Mouse (Mus musculus) macrophage (primary cell): ENCODE results near the gene Qsox2. TPM values are rescaled to one million over a fixed set of nuclear protein-coding genes. Genes with fewer than 3 reads are reported as not detected.

Experiments used
- H3K27ac ChIP-seq: fragments of 350-480 bp; formaldehyde crosslinking; 2 replicates; pipeline ENCODE4 v1.9.0; 2021
- H3K36me3 ChIP-seq: fragments of 350-480 bp; formaldehyde crosslinking; 2 replicates; pipeline ENCODE4 v1.9.0; 2021; ENCODE audit errors: inconsistent target
- H3K4me3 ChIP-seq: fragments of 350-480 bp; formaldehyde crosslinking; 2 replicates; pipeline ENCODE4 v1.9.0; 2021; ENCODE audit errors: inconsistent target
- H3K79me2 ChIP-seq: fragments of 350-480 bp; formaldehyde crosslinking; 2 replicates; pipeline ENCODE4 v1.9.0; 2021; ENCODE audit errors: inconsistent target
- WGBS: methylation state at CpG from one replicate; pipeline ENCODE4 v1.1.7; 2026; ENCODE audit warnings: inconsistent platforms; ENCODE audit not compliant: missing documents; 5-methylcytosine and 5-hydroxymethylcytosine counted together
- polyA plus RNA-seq: library from polyadenylated mRNA; stranded (reverse); fragments of 250-400 nt; gene quantifications from 3 replicates; pipeline ENCODE4 v1.2.4, GENCODE M21; 2018; ENCODE audit warnings: inconsistent platforms

The Qsox2 gene
- polyA plus RNA-seq, 1 experiment from 2014 or later = 4.6 TPM

- Histone ChIP-seq H3K79me2 (no peaks in the 10 kb centered on the region), H3K27ac (no peak overlapping the region), H3K4me3 (no peak overlapping the region), H3K36me3 (no peaks in the 10 kb centered on the region)
- whole genome bisulfite sequencing = 83% methylated on average over 3 of the region's 3 CpGs
Measured at GRCm38 (mm10) chr2:26240841-26241240, 3.5 kb upstream of the Qsox2 start.

- Histone ChIP-seq H3K36me3 (no peaks in the 10 kb centered on the region), H3K4me3 (no peak overlapping the region), H3K79me2 (no peaks in the 10 kb centered on the region), H3K27ac (no peak overlapping the region)
- WGBS = 81% methylated on average over 9 of the region's 9 CpGs
Measured at GRCm38 (mm10) chr2:26240330-26240729, 3.0 kb upstream of the Qsox2 start.

GRCm38 (mm10) chr2:26236681-26237289, 540 bp downstream of the Qsox2 start:
- H3K4me3 ChIP-seq = peak overlapping the region; percentile 32
- 5% methylated on average over 50 of the region's 51 CpGs for WGBS
- H3K79me2 ChIP-seq = no peaks in the 10 kb centered on the region
- no peak overlapping the region for H3K27ac ChIP-seq
- no peaks in the 10 kb centered on the region for H3K36me3 ChIP-seq

GRCm38 (mm10) chr2:26234771-26235170, 2.6 kb downstream of the Qsox2 start:
- H3K4me3 ChIP-seq = no peak overlapping the region
- H3K79me2 ChIP-seq = no peaks in the 10 kb centered on the region
- no peak overlapping the region for H3K27ac ChIP-seq
- no peaks in the 10 kb centered on the region for H3K36me3 ChIP-seq
- WGBS = 75% methylated on average over 2 of the region's 2 CpGs

- Histone ChIP-seq H3K4me3 (no peak overlapping the region), H3K79me2 (no peaks in the 10 kb centered on the region), H3K36me3 (no peaks in the 10 kb centered on the region), H3K27ac (no peak overlapping the region)
- 88% methylated on average over 5 of the region's 5 CpGs for WGBS
Measured at GRCm38 (mm10) chr2:26234253-26234652, 3.1 kb downstream of the Qsox2 start.

GRCm38 (mm10) chr2:26231366-26231765, 6.0 kb downstream of the Qsox2 start:
- WGBS = 92% methylated on average over 3 of the region's 3 CpGs
- Histone ChIP-seq H3K4me3 (no peak overlapping the region), H3K79me2 (no peaks in the 10 kb centered on the region), H3K36me3 (no peaks in the 10 kb centered on the region), H3K27ac (no peak overlapping the region)

- Histone ChIP-seq H3K36me3 (no peaks in the 10 kb centered on the region), H3K79me2 (no peaks in the 10 kb centered on the region), H3K27ac (no peak overlapping the region), H3K4me3 (no peak overlapping the region)
- 59% methylated on average over 4 of the region's 4 CpGs for WGBS
Measured at GRCm38 (mm10) chr2:26230253-26230652, 7.1 kb downstream of the Qsox2 start.

- Histone ChIP-seq H3K79me2 (no peaks in the 10 kb centered on the region), H3K27ac (no peak overlapping the region), H3K4me3 (no peak overlapping the region), H3K36me3 (no peaks in the 10 kb centered on the region)
- 100% methylated on average over 1 of the region's 1 CpGs for WGBS
Measured at GRCm38 (mm10) chr2:26227788-26228187, 9.5 kb downstream of the Qsox2 start.

GRCm38 (mm10) chr2:26225242-26225641, 12.1 kb downstream of the Qsox2 start:
- H3K79me2 ChIP-seq = no peaks in the 10 kb centered on the region
- H3K4me3 ChIP-seq = no peak overlapping the region
- 95% methylated on average over 4 of the region's 4 CpGs for WGBS
- H3K27ac ChIP-seq = no peak overlapping the region
- no peaks in the 10 kb centered on the region for H3K36me3 ChIP-seq

GRCm38 (mm10) chr2:26223961-26224360, 13.4 kb downstream of the Qsox2 start:
- H3K36me3 ChIP-seq = 0 out of 2 replicates have a peak, but pooled peaks cover 6% of the 10 kb centered on the region
- WGBS = 100% methylated on average over 3 of the region's 3 CpGs
- H3K4me3 ChIP-seq = no peak overlapping the region
- no peaks in the 10 kb centered on the region for H3K79me2 ChIP-seq
- H3K27ac ChIP-seq = no peak overlapping the region

- 98% methylated on average over 3 of the region's 3 CpGs for WGBS
- H3K36me3 ChIP-seq = peaks cover 20% of the 10 kb centered on the region
Measured at GRCm38 (mm10) chr2:26214526-26214925, 22.8 kb downstream of the Qsox2 start.

GRCm38 (mm10) chr2:26209566-26209965, 27.8 kb downstream of the Qsox2 start:
- Histone ChIP-seq H3K36me3 (peaks cover 13% of the 10 kb centered on the region), H3K27ac (no peak overlapping the region), H3K79me2 (no peaks in the 10 kb centered on the region), H3K4me3 (no peak overlapping the region)
- 96% methylated on average over 3 of the region's 3 CpGs for WGBS

More at GRCm38 (mm10) chr2:26214526-26214925, 22.8 kb downstream of the Qsox2 start:
- H3K4me3 ChIP-seq = no peak overlapping the region
- no peak overlapping the region for H3K27ac ChIP-seq
- no peaks in the 10 kb centered on the region for H3K79me2 ChIP-seq

GRCm38 (mm10) chr2:26208126-26208789, 29.1 kb downstream of the Qsox2 start, which contains the start of gene Lhx3:
Gene Lhx3, minus strand, starts transcription at chr2:26208289.
- Histone ChIP-seq H3K27ac (no peak within 1 kb of the TSS), H3K79me2 (no peaks in the 10 kb centered on the region), H3K36me3 (peaks cover 9% of the 10 kb centered on the region), H3K4me3 (no peak within 1 kb of the TSS)
- 22% methylated on average over 18 of the region's 19 CpGs for WGBS

- Histone ChIP-seq H3K36me3 (peaks cover 9% of the 10 kb centered on the region), H3K4me3 (no peak overlapping the region), H3K27ac (no peak overlapping the region), H3K79me2 (no peaks in the 10 kb centered on the region)
- 25% methylated on average over 9 of the region's 9 CpGs for WGBS
Measured at GRCm38 (mm10) chr2:26207559-26207958, 29.8 kb downstream of the Qsox2 start.

- H3K4me3 ChIP-seq = no peak overlapping the region
- 13% methylated on average over 10 of the region's 10 CpGs for WGBS
- H3K79me2 ChIP-seq = no peaks in the 10 kb centered on the region
Measured at GRCm38 (mm10) chr2:26205761-26206160, 31.6 kb downstream of the Qsox2 start.

More at GRCm38 (mm10) chr2:26205761-26206160, 31.6 kb downstream of the Qsox2 start:
- peaks cover 2% of the 10 kb centered on the region; the same call in 1 of the 2 replicates for H3K36me3 ChIP-seq
- no peak overlapping the region for H3K27ac ChIP-seq
